Mouse (Mus musculus) spleen, postnatal 14 days (tissue): Measurements from ENCODE around the gene Olfr1039.
"Not testable (repeated sequence)": the region's sequence is repeated elsewhere in the genome, so short reads cannot be mapped to it uniquely, and the experiment has no call there.

Source experiments
- DNase-seq, 2 experiments: peaks; one replicate each; pipeline ENCODE4 v3.0.0; 2021 to 2022; ENCODE audit warnings: low spot score in 2 of 2

The Olfr1039 gene

DNA sequence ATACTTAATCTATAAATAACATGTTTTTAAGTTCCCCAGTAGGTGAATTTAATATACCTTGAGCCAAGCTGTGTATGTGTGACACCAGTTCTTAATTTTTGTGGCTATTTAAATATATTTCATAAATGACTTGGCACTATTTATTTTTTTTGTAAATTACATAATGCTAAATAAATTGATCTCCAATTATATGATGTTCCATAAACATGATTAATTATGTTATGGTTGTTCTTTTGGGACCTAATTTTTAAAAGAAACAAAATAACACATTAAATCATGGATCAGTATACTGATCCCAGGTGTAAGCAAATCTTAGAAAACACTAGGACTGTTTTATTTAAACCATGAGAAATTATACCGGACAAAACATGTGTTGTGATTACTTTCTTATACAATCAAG lies at the start of gene Olfr1039:
Gene Olfr1039 (minus strand): TSS at position 101 of the 400 bp plus-strand sequence.
- no peak for DNase-seq

- DNase-seq, result no peak
Measured at GRCm38 (mm10) chr2:86179950-86180349, 44.2 kb upstream of the Olfr1039 start.

DNA sequence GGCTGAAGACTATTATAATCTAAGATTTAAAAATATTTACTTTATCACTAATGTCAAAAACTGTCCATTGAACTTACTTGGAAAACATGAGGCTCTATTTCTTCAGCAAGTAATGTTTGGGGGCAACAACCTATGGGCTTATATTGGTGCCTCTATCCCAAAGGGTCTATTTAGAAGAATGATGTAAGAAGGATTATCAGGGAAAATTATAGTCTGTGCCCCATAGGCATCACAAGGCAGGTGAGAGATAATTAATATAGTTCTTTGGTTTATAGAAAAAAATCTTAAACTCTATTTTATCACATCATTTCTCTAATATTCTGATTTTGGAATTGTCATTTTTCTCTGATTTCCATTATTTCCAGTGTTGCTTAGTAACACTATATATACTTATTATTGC lies 42.0 kb upstream of the Olfr1039 start, which contains the start of gene Olfr1044:
Gene Olfr1044 (minus strand): TSS at position 101 of the 400 bp plus-strand sequence.
- no peak for DNase-seq

- DNase-seq, result not testable (repeated sequence)
Measured at GRCm38 (mm10) chr2:86175422-86175821, 39.7 kb upstream of the Olfr1039 start.

DNA sequence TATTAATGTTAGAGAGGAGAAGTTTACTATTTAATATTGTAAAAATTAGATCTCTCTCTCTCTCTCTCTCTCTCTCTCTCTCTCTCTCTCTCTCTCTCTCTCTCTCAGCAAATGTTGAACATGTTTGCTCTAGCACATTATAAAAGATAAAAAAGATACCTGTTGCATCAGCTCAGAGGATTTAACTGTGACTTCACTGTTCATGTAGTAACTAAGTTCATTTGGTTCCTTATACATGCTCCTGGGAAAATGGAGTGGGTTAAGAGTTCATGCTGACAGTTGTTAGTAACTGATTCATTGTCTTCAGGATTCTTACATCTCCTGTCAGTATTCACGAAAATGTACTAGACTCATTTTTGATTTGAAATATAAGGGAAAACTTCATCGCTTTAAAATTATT lies 31.7 kb upstream of the Olfr1039 start, which contains the start of gene Olfr1043:
Gene Olfr1043 (minus strand): TSS at position 101 of the 400 bp plus-strand sequence.
- no peak for DNase-seq

- DNase-seq, result no peak
Measured at GRCm38 (mm10) chr2:86161738-86162137, 26.0 kb upstream of the Olfr1039 start, which contains the start of gene Olfr1042. Gene Olfr1042 (minus strand): TSS chr2:86161838.

DNA sequence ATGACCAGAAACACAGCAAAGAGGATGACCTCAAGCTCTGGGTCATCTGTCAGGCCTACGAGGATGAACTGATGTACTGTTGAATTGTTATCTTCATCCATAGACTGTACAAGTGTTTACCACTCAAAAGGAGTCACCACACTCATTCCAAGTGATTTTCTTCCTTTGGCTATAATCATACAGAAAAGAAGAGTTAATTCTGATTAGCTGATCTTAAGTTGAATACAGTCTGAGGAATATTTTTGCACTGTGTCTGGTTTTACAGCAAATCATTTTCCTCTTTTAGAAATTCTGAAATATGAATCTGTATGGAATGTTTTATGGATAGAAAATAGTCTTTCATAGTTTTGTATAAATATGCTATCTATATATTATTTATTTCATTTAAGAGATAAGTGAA lies 10.9 kb upstream of the Olfr1039 start, which contains the start of gene Olfr1040:
Gene Olfr1040 (minus strand): TSS at position 101 of the 400 bp plus-strand sequence.
- no peak for DNase-seq

DNA sequence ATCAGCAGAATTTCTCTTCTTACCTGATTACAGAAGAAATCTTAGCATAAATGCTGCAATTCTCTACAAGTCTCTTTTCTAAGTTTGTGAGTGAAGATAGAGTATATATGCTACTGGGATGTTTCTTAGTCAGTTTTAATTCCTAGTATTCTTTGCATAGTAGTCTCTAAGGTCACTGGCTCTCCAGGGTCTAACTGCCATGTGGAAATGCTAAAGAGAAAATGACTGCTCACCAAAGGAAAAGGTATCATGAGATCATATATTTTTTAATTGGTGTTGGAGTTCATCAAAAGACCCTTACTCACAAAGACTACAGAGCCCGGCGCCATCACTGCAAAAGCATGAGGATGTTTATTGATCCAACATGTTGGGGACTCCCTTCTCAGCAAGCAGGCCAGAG lies 48.4 kb downstream of the Olfr1039 start, which contains the start of gene Olfr1037:
Gene Olfr1037 (minus strand): TSS at position 101 of the 400 bp plus-strand sequence.
- DNase-seq, result no peak

DNA sequence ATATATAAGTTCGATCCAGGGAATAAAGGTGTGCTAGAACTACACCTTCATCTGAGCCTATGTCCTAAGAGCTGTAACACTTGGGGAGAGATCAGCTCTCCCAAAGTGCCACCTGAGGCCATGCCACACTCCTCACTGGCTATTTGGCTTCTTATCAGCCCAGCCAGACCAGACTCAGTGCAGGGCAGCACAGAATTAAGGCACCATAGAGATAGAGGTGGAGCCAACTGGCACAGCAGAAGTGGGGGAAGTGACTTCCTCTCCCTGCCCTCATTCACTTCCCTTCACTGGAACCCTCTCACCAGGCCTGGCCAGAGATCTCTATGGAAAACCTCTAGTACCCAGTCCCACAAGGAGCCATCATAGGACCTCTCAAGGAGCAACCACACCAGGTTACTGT lies 55.2 kb downstream of the Olfr1039 start:
- not testable (repeated sequence) for DNase-seq
